Mouse (Mus musculus) skeletal muscle tissue, adult 2 months (tissue): ENCODE results near the gene Kctd15.

Source experiments
- DNase-seq: peaks from one replicate; pipeline ENCODE4 v3.0.0-alpha.2; 2012; ENCODE audit warnings: low read depth, low spot score

Kctd15 gene

GRCm38 (mm10) chr7:34629702-34630210, 26.8 kb downstream of the Kctd15 start:
- no peak for DNase-seq

- DNase-seq: peak; percentile 95
Measured at GRCm38 (mm10) chr7:34620411-34620810, 36.1 kb downstream of the Kctd15 start.

GRCm38 (mm10) chr7:34618141-34618890, 38.2 kb downstream of the Kctd15 start:
- DNase-seq: peak; percentile 89

GRCm38 (mm10) chr7:34616275-34616674, 40.3 kb downstream of the Kctd15 start:
- DNase-seq: peak; percentile 52

GRCm38 (mm10) chr7:34610445-34610844, 46.1 kb downstream of the Kctd15 start:
- DNase-seq: no peak

DNA sequence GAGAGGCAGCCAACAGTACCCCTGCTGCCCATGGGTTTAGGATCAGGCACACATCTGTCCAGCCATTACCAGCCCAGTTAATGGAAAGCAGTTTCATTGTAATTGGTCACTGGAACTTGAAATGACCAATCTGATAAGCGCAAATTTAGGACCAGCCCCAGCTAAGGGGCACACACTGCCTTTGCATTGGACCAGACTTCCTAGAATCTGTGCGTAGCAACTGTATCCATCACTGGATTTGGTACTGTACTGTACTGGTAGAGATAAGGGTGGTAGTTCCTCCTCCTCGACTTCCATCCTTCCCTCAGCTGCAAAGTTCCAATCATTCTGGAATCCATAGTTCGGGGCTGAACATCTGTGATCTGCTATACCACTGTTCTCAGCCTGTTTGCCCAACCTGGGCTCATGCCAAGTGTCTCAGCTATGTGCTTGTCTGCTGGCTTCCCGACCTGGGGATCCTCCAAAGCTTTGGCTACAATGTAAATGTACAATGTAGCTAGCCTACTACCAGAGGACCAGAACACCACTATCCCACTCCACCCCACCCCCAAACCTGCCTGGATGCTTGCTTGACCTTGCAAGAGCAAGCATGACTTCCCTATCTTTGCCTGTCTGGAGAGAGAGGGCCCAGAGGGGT, 49.1 kb downstream of the Kctd15 start:
- no peak for DNase-seq

DNA sequence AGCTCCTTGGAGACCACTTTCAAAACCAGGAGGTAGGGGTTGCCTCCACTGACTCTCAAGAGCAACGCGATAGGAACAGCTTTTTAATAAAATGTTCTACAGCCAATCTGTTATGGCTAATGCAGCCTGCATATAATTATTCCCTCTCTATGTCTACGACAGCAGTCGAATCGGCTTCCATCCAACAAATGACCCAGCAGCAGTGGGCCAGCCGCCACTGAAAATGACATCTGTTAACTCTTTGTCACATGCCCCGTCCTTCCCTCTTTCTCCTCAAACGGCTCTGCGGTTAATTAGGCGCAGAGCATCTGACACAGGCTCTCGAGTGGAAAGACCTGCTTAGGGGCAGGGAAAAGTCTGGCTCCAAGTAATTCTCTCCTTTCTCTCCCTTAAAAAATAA, 49.8 kb downstream of the Kctd15 start:
- DNase-seq: no peak

- DNase-seq: no peak
Measured at GRCm38 (mm10) chr7:34606051-34606450, 50.5 kb downstream of the Kctd15 start.

- no peak for DNase-seq
Measured at GRCm38 (mm10) chr7:34598576-34598975, 58.0 kb downstream of the Kctd15 start.

- DNase-seq: no peak
Measured at GRCm38 (mm10) chr7:34597986-34598385, 58.5 kb downstream of the Kctd15 start.

GRCm38 (mm10) chr7:34596531-34597235, 59.8 kb downstream of the Kctd15 start:
- DNase-seq: no peak

- no peak for DNase-seq
Measured at GRCm38 (mm10) chr7:34595307-34595565, 61.3 kb downstream of the Kctd15 start.

DNA sequence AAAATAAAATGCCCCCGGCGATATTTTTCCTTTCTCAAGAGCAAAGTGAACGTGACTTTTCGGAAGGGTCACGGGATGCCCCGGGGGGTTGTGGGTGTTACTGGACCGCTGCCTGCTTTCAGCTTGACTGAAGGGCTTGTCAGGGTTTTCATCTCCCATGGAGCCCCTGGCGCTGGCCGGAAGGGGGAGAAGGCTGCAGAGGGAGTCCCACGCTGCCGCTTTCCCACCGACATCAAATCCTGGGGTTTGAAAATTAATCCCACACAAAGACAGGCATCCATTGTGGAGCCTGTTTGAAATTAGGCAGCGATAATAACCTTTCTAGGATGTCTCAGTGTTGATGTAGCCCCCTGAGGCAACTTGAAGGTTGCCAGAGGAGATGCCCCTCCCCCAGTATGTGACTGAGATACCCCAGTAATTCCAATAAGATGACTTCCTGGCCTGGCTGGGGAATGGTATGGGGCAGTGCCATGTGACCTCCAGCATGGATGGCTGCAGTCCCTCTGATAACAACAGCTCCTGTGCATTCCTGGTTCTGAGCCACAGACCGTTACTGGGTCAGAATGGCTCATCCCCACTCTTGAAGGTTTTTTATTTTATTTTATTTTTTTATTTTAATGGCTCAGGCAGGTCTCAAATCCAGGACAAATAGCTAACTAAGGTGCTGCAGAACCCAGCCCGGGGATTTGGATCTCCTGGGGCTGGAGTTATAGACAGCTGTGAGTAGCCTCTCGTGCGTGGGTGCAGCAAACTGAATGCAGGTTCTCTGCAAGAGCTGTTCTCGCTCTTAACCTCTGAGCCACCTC, 61.8 kb downstream of the Kctd15 start:
- no peak for DNase-seq

- no peak for DNase-seq
Measured at GRCm38 (mm10) chr7:34590711-34591110, 65.8 kb downstream of the Kctd15 start.
